Mouse (Mus musculus) forebrain, embryonic 12.5 days (tissue): ENCODE data around the gene Ifi27. TPM values are rescaled to one million over a fixed set of nuclear protein-coding genes. Genes with fewer than 3 reads are reported as not detected.
"Not testable (repeated sequence)": the region's sequence is repeated elsewhere in the genome, so short reads cannot be mapped to it uniquely, and the experiment has no call there.

Experiments
- ATAC-seq: fragments of 200-750 bp; cut with Nextera tagmentation; 2 replicates; pipeline ENCODE4 v1.8.0; 2017; ENCODE audit warnings: moderate TSS enrichment; ENCODE audit not compliant: low FRiP score
- H3K27ac ChIP-seq: fragments of 300-500 bp; sonication (generic); 2 replicates; pipeline ENCODE4 v1.5.1; 2016; ENCODE audit warnings: mild to moderate bottlenecking
- H3K27me3 ChIP-seq: fragments of 300-500 bp; sonication (generic); 2 replicates; pipeline ENCODE4 v1.6.1; 2016; ENCODE audit warnings: mild to moderate bottlenecking
- H3K36me3 ChIP-seq: fragments of 300-500 bp; sonication (generic); replicated peaks from 2 replicates; pipeline ENCODE4 v1.6.1; 2016; ENCODE audit warnings: mild to moderate bottlenecking
- H3K4me1 ChIP-seq: fragments of 300-500 bp; sonication (generic); 2 replicates; pipeline ENCODE4 v1.6.1; 2016
- H3K4me2 ChIP-seq: fragments of 300-500 bp; sonication (generic); 2 replicates; pipeline ENCODE4 v1.6.1; 2016; ENCODE audit warnings: mild to moderate bottlenecking, moderate library complexity
- H3K4me3 ChIP-seq: fragments of 300-500 bp; sonication (generic); replicated peaks from 2 replicates; pipeline ENCODE4 v1.5.1; 2016; ENCODE audit warnings: mild to moderate bottlenecking
- H3K9ac ChIP-seq: fragments of 300-500 bp; sonication (generic); 2 replicates; pipeline ENCODE4 v1.6.1; 2016; ENCODE audit warnings: mild to moderate bottlenecking
- H3K9me3 ChIP-seq: fragments of 300-500 bp; sonication (generic); 2 replicates; pipeline ENCODE4 v1.6.1; 2016
- WGBS: fragments of 180-500 bp; shearing (Covaris S2); methylation state at CpG from one replicate; pipeline ENCODE4 v1.1.7; 2016; 5-methylcytosine and 5-hydroxymethylcytosine counted together
- polyA plus RNA-seq: library from polyadenylated mRNA; unstranded; fragments of >200 nt; fragmentation: Nextera tagmentation; extraction: Ambion mirVana; gene quantifications from 2 replicates; pipeline ENCODE4 v1.2.1, GENCODE M21; 2016

Ifi27 gene
- polyA plus RNA-seq, 1 experiment from 2014 or later = 4.0 TPM

GRCm38 (mm10) chr12:103474481-103474880, 40.5 kb downstream of the Ifi27 start:
- Histone ChIP-seq H3K4me3 (no peak overlapping the region), H3K9me3 (no peaks in the 10 kb centered on the region), H3K27ac (no peak overlapping the region), H3K36me3 (no peaks in the 10 kb centered on the region), H3K4me1 (no peaks in the 10 kb centered on the region), H3K4me2 (no peak overlapping the region), H3K9ac (no peak overlapping the region), H3K27me3 (no peaks in the 10 kb centered on the region)
- whole genome bisulfite sequencing = 58% methylated on average over 2 of the region's 2 CpGs
- no peak for ATAC-seq

GRCm38 (mm10) chr12:103476779-103477389, 42.9 kb downstream of the Ifi27 start:
- no peaks in the 10 kb centered on the region for H3K27me3 ChIP-seq
- H3K27ac ChIP-seq = no peak overlapping the region
- 82% methylated on average over 1 of the region's 1 CpGs for WGBS
- ATAC-seq = no peak
- H3K4me1 ChIP-seq = no peaks in the 10 kb centered on the region
- H3K9me3 ChIP-seq = no peaks in the 10 kb centered on the region
- no peaks in the 10 kb centered on the region for H3K36me3 ChIP-seq
- H3K4me3 ChIP-seq = no peak overlapping the region
- no peak overlapping the region for H3K4me2 ChIP-seq
- H3K9ac ChIP-seq = no peak overlapping the region

GRCm38 (mm10) chr12:103477461-103478015, 43.5 kb downstream of the Ifi27 start:
- Histone ChIP-seq H3K4me3 (no peak overlapping the region), H3K4me2 (no peak overlapping the region), H3K27ac (no peak overlapping the region), H3K27me3 (no peaks in the 10 kb centered on the region), H3K4me1 (no peaks in the 10 kb centered on the region), H3K36me3 (no peaks in the 10 kb centered on the region), H3K9me3 (no peaks in the 10 kb centered on the region), H3K9ac (no peak overlapping the region)
- no peak for ATAC-seq
- WGBS = 81% methylated on average over 7 of the region's 7 CpGs

- Histone ChIP-seq H3K27ac (no peak overlapping the region), H3K9me3 (no peaks in the 10 kb centered on the region), H3K4me1 (no peaks in the 10 kb centered on the region), H3K9ac (no peak overlapping the region), H3K4me2 (no peak overlapping the region), H3K27me3 (no peaks in the 10 kb centered on the region), H3K4me3 (no peak overlapping the region), H3K36me3 (no peaks in the 10 kb centered on the region)
- no peak for ATAC-seq
- WGBS = 74% methylated on average over 5 of the region's 5 CpGs
Observed at GRCm38 (mm10) chr12:103481671-103482070, 47.7 kb downstream of the Ifi27 start.

- Histone ChIP-seq H3K4me3 (no peak overlapping the region), H3K4me1 (no peaks in the 10 kb centered on the region), H3K36me3 (no peaks in the 10 kb centered on the region), H3K27ac (no peak overlapping the region), H3K4me2 (no peak overlapping the region), H3K27me3 (no peaks in the 10 kb centered on the region), H3K9me3 (no peaks in the 10 kb centered on the region), H3K9ac (no peak overlapping the region)
- WGBS = 81% methylated on average over 2 of the region's 2 CpGs
- ATAC-seq = no peak
Observed at GRCm38 (mm10) chr12:103482781-103483180, 48.8 kb downstream of the Ifi27 start.

GRCm38 (mm10) chr12:103484200-103484972, 50.4 kb downstream of the Ifi27 start:
- ATAC-seq, H3K36me3 ChIP-seq, H3K9ac ChIP-seq, H3K27me3 ChIP-seq, H3K4me2 ChIP-seq, H3K4me1 ChIP-seq, H3K4me3 ChIP-seq, H3K9me3 ChIP-seq, H3K27ac ChIP-seq: not testable (repeated sequence)
- WGBS = 67% methylated on average over 9 of the region's 9 CpGs

- H3K9ac ChIP-seq = no peak overlapping the region
- WGBS = 79% methylated on average over 1 of the region's 1 CpGs
- no peaks in the 10 kb centered on the region for H3K4me1 ChIP-seq
Observed at GRCm38 (mm10) chr12:103486726-103487125, 52.7 kb downstream of the Ifi27 start.

GRCm38 (mm10) chr12:103487276-103487675, 53.3 kb downstream of the Ifi27 start:
- 81% methylated on average over 4 of the region's 4 CpGs for WGBS

More at GRCm38 (mm10) chr12:103486726-103487125, 52.7 kb downstream of the Ifi27 start:
- Histone ChIP-seq H3K27ac (no peak overlapping the region), H3K27me3 (no peaks in the 10 kb centered on the region), H3K36me3 (no peaks in the 10 kb centered on the region), H3K4me2 (no peak overlapping the region), H3K4me3 (no peak overlapping the region), H3K9me3 (no peaks in the 10 kb centered on the region)
- no peak for ATAC-seq

GRCm38 (mm10) chr12:103487750-103488149, 53.7 kb downstream of the Ifi27 start:
- H3K4me3 ChIP-seq = no peak overlapping the region
- H3K9ac ChIP-seq = no peak overlapping the region
- H3K4me1 ChIP-seq = no peaks in the 10 kb centered on the region
- no peaks in the 10 kb centered on the region for H3K9me3 ChIP-seq
- ATAC-seq = no peak
- no peaks in the 10 kb centered on the region for H3K36me3 ChIP-seq
- no peaks in the 10 kb centered on the region for H3K27me3 ChIP-seq
- WGBS = 75% methylated on average over 2 of the region's 2 CpGs
- no peak overlapping the region for H3K4me2 ChIP-seq
- no peak overlapping the region for H3K27ac ChIP-seq

More at GRCm38 (mm10) chr12:103487276-103487675, 53.3 kb downstream of the Ifi27 start:
- Histone ChIP-seq H3K27ac (no peak overlapping the region), H3K4me2 (no peak overlapping the region), H3K4me1 (no peaks in the 10 kb centered on the region), H3K9ac (no peak overlapping the region), H3K4me3 (no peak overlapping the region), H3K27me3 (no peaks in the 10 kb centered on the region), H3K9me3 (no peaks in the 10 kb centered on the region), H3K36me3 (no peaks in the 10 kb centered on the region)
- no peak for ATAC-seq

Other genes starting within 250 kb of the Ifi27 start
- gene Prima1, start 192.1 kb upstream of the Ifi27 start, polyA plus RNA-seq = 0.23 and 0.29 TPM in 2 replicates
- 14.1 and 17.4 TPM in 2 replicates for gene Fam181a, start 123.2 kb upstream of the Ifi27 start, polyA plus RNA-seq
- gene Asb2, start 78.2 kb upstream of the Ifi27 start, polyA plus RNA-seq = 0.56 and 0.65 TPM in 2 replicates
- gene Otub2, start 45.5 kb upstream of the Ifi27 start, polyA plus RNA-seq = 13.7 and 15.1 TPM in 2 replicates
- gene 9330161L09Rik, start 26.4 kb upstream of the Ifi27 start, polyA plus RNA-seq = 0.38 and 0.87 TPM in 2 replicates
- 127 and 134 TPM in 2 replicates for gene Ddx24, start 8.4 kb upstream of the Ifi27 start, polyA plus RNA-seq
- gene Ifi27l2a, start 9.5 kb downstream of the Ifi27 start, polyA plus RNA-seq = 1.7 and 3.2 TPM in 2 replicates
- gene Ifi27l2b, start 23.0 kb downstream of the Ifi27 start, polyA plus RNA-seq = not detected in 2 replicates
- 3.0 and 3.5 TPM in 2 replicates for gene Ppp4r4, start 98.1 kb downstream of the Ifi27 start, polyA plus RNA-seq
- not detected in 2 replicates for gene Serpina10, start 197.2 kb downstream of the Ifi27 start, polyA plus RNA-seq
- gene Serpina6, start 223.0 kb downstream of the Ifi27 start, polyA plus RNA-seq = not detected in 2 replicates
- gene Serpina16, start 241.9 kb downstream of the Ifi27 start, polyA plus RNA-seq = not detected in 2 replicates